Mouse (Mus musculus) intestine, embryonic 14.5 days (tissue): Measurements from ENCODE around the gene Rasa4. TPM values are rescaled to one million over a fixed set of nuclear protein-coding genes. Genes with fewer than 3 reads are reported as not detected.
"Not testable (repeated sequence)": the region's sequence is repeated elsewhere in the genome, so short reads cannot be mapped to it uniquely, and the experiment has no call there.

ENCODE experiments used
- ATAC-seq: fragments of 200-750 bp; cut with Nextera tagmentation; replicated peaks from 2 replicates; pipeline ENCODE4 v1.8.0; 2017; ENCODE audit warnings: low read depth, moderate number of reproducible peaks, moderate TSS enrichment, moderate library complexity; ENCODE audit not compliant: low FRiP score, low TSS enrichment
- DNase-seq: peaks from one replicate; pipeline ENCODE4 v3.0.0-alpha.2; 2018; ENCODE audit warnings: low spot score
- H3K27ac ChIP-seq: fragments of 300-500 bp; sonication (generic); 2 replicates; pipeline ENCODE4 v1.5.1; 2014; ENCODE audit warnings: low read depth, mild to moderate bottlenecking, control low read depth
- H3K27me3 ChIP-seq: fragments of 300-500 bp; sonication (generic); replicated peaks from 2 replicates; pipeline ENCODE4 v1.6.1; 2014; ENCODE audit warnings: low read length, control low read depth; ENCODE audit not compliant: control insufficient read depth, insufficient read depth
- H3K36me3 ChIP-seq: fragments of 300-500 bp; sonication (generic); 2 replicates; pipeline ENCODE4 v1.6.1; 2014; ENCODE audit warnings: low read length, control low read depth; ENCODE audit not compliant: control insufficient read depth, insufficient read depth
- H3K4me1 ChIP-seq: fragments of 300-500 bp; sonication (generic); replicated peaks from 2 replicates; pipeline ENCODE4 v1.6.1; 2014; ENCODE audit warnings: low read length, control low read depth, mixed read lengths; ENCODE audit not compliant: control insufficient read depth, insufficient read depth
- H3K4me2 ChIP-seq: fragments of 300-500 bp; sonication (generic); 2 replicates; pipeline ENCODE4 v1.6.1; 2014; ENCODE audit warnings: low read length
- H3K4me3 ChIP-seq: fragments of 300-500 bp; sonication (generic); 2 replicates; pipeline ENCODE4 v1.5.1; 2014; ENCODE audit warnings: low read depth, low read length, control low read depth, mixed read lengths
- H3K9ac ChIP-seq: fragments of 300-500 bp; sonication (generic); 2 replicates; pipeline ENCODE4 v1.6.1; 2014; ENCODE audit warnings: mild to moderate bottlenecking, low read length
- H3K9me3 ChIP-seq: fragments of 300-500 bp; sonication (generic); 2 replicates; pipeline ENCODE4 v1.6.1; 2016; ENCODE audit warnings: low read length, control low read depth; ENCODE audit not compliant: control insufficient read depth
- WGBS: fragments of 180-500 bp; shearing (Covaris S2); extraction: QIAGEN DNeasy Blood & Tissue Kit; methylation state at CpG from one replicate; pipeline ENCODE4 v1.1.7; 2014; 5-methylcytosine and 5-hydroxymethylcytosine counted together
- polyA plus RNA-seq: library from polyadenylated mRNA; unstranded; fragments of >200 nt; fragmentation: Nextera tagmentation; extraction: Ambion mirVana; gene quantifications from 2 replicates; pipeline ENCODE4 v1.2.1, GENCODE M21; 2014

Gene Rasa4
- polyA plus RNA-seq, 1 experiment from 2014 or later, result 22.6 TPM

GRCm38 (mm10) chr5:136113546-136113945 lies 29.8 kb downstream of the Rasa4 start:
- not testable (repeated sequence) for H3K27me3 ChIP-seq, DNase-seq, H3K27ac ChIP-seq, H3K4me2 ChIP-seq, H3K4me3 ChIP-seq, ATAC-seq, H3K9ac ChIP-seq, H3K9me3 ChIP-seq, H3K36me3 ChIP-seq
- peaks cover 15% of the 10 kb centered on the region for H3K4me1 ChIP-seq
- WGBS, result 50% methylated on average over 4 of the region's 4 CpGs

DNA sequence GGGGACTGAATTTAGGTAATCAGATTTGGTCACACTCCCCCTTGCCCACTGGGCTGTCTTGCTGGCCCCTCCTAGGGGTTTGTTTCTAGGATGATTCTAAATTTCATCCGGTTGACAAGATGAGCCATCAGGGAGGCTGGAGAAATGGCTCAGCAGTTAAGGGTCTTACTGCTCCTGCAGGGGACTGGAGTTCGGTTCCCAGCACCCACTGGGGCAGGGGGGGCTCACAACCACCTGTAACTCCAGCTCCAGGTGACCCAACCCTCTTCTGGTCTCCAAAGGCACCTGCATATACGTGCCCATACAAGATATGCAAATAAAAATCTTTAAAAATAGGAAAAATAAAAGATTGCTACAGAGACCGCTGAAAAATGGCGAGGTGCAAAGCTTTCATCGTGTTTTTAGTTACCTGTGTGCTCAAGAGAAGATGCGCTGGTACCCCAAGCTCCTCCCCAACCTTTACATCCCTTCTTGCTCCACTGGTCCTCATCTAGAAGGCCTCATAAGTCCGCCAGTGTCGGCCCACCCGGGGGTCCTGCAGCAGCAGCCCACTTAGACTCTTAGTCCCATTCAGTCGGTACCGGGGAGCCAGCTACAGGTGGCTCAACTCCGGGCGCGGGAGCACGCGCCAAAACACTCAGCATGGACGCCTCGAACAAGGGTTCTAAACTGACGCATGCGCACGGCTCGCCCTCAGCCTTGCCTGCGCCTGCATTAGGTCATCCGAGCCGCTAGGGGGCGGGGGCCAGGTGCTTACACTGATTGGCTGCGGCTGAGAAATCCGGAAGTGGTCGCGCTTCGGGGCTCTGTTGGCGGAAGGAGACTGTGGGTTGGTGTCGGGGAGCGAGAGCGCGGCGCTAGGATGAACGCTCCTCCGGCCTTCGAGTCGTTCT lies 32.4 kb downstream of the Rasa4 start, which contains the start of gene Polr2j:
Gene Polr2j, plus strand, starts transcription at position 741 of the 893 bp plus-strand sequence.
- Histone ChIP-seq H3K27ac (0 out of 2 replicates have a peak within 1 kb of the TSS, but pooled peaks have one; percentile 36), H3K9me3 (no peaks in the 10 kb centered on the region), H3K27me3 (no peaks in the 10 kb centered on the region), H3K9ac (peak within 1 kb of the TSS; percentile 80), H3K36me3 (peaks cover 18% of the 10 kb centered on the region), H3K4me2 (peak within 1 kb of the TSS; percentile 97), H3K4me3 (peak within 1 kb of the TSS; percentile 98), H3K4me1 (peaks cover 15% of the 10 kb centered on the region)
- peak; percentile 99 for DNase-seq
- ATAC-seq, result peak; percentile 91
- WGBS, result 2% methylated on average over 42 of the region's 42 CpGs

DNA sequence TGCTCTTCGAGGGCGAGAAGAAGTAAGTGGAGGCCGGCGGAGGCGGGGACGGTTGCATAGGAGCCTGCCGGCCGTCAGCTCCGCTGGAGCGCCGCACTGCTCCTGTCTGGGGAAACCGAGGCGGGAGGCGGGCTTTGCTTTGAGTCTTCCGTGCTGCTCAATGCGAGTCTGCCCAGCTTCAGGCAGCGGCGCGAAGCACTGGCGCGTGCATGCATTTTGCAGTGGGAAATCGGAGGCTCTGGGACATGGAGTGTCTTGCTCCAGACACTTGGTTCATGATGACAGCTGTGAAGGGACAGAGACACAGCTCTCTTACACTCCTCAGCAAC lies 33.0 kb downstream of the Rasa4 start:
- WGBS, result under 1% methylated on average over 22 of the region's 22 CpGs
- peak overlapping the region; percentile 80 for H3K9ac ChIP-seq

DNA sequence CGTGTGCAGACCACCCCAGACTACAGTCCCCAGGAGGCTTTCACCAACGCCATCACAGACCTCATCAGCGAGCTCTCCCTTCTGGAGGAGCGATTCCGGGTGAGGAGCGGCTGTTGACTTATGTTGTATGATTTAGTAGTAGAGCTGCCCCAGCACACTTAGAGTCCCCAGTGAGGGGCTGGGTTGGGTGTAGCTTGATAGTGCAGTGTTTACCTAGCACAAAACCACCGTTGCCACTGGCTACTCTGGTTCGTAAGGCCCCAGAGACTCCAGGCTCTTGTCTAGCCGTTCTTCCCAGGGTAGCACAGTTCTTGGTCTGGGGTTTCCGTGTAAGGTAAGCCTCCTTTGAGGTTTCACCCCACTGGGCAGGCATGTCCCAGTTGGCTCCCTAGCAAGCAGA lies 38.4 kb downstream of the Rasa4 start:
- Histone ChIP-seq H3K4me2 (no peak overlapping the region), H3K4me3 (no peak overlapping the region), H3K27me3 (no peaks in the 10 kb centered on the region), H3K36me3 (peaks cover 66% of the 10 kb centered on the region), H3K9me3 (no peaks in the 10 kb centered on the region), H3K27ac (no peak overlapping the region), H3K9ac (no peak overlapping the region), H3K4me1 (peaks cover 7% of the 10 kb centered on the region)
- DNase-seq (no peak), ATAC-seq (no peak)
- WGBS, result 80% methylated on average over 10 of the region's 10 CpGs

More for the DNA sequence above, 33.0 kb downstream of the Rasa4 start:
- Histone ChIP-seq H3K4me1 (peaks cover 15% of the 10 kb centered on the region), H3K4me3 (peak overlapping the region; percentile 98), H3K36me3 (peaks cover 22% of the 10 kb centered on the region), H3K9me3 (no peaks in the 10 kb centered on the region), H3K27ac (0 out of 2 replicates have a peak overlapping the region, but pooled peaks have one; percentile 36), H3K27me3 (no peaks in the 10 kb centered on the region), H3K4me2 (peak overlapping the region; percentile 97)
- ATAC-seq, result peak; percentile 63
- no peak for DNase-seq

DNA sequence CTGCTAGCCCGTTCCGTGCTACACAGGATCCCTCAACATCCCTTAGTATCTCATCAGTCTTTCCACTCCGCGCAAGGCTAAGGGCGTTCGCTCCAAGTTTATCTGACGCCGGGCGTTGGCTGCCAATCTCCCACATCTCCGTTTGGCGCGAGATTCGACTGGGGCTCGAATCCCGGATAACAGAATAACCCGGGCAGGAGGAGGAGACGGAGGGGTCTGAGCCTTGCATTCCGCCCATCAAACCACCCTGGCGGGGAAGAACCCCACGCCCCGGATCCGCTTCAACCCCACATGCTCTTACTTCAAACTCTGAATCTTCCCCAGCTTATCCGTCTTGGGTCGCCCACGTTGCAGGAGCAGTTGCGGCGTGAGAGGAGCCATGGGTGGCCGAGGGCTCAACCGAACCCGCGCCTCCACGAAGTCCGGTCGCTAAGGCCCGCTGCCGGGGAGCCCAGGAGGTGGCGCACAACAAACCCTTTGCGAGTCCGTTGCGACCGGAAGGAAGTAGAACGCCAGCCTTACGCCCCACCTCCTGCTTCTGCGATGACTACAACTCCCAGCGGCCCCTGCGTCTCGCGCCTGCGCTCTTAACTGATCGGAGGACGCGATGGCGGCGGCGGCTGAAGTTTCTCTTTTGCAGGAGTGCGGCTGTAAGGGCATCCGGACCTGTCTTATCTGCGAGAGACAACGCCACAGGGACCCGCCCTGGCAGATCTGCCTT lies 52.0 kb downstream of the Rasa4 start, which contains the start of the genes Lrwd1 and Alkbh4:
Gene Lrwd1, minus strand, starts transcription at position 504 of the 721 bp plus-strand sequence.
Gene Alkbh4, plus strand, starts transcription at position 576 of the 721 bp plus-strand sequence.
- Histone ChIP-seq H3K9ac (peak within 1 kb of the TSS; percentile 78), H3K4me2 (peak within 1 kb of the TSS; percentile 69), H3K27me3 (no peaks in the 10 kb centered on the region), H3K4me1 (peaks cover 14% of the 10 kb centered on the region; the same call in 1 of the 2 replicates), H3K9me3 (no peaks in the 10 kb centered on the region), H3K27ac (peak within 1 kb of the TSS; percentile 44; the same call in 1 of the 2 replicates), H3K4me3 (peak within 1 kb of the TSS; percentile 93), H3K36me3 (peaks cover 44% of the 10 kb centered on the region)
- DNase-seq (peak; percentile 95), ATAC-seq (peak; percentile 86)
- under 1% methylated on average over 59 of the region's 60 CpGs for WGBS

GRCm38 (mm10) chr5:136136292-136136990 lies 52.7 kb downstream of the Rasa4 start:
- Histone ChIP-seq H3K27me3 (no peaks in the 10 kb centered on the region), H3K4me2 (peak overlapping the region; percentile 69), H3K9ac (peak overlapping the region; percentile 78), H3K27ac (peak overlapping the region; percentile 43; the same call in 1 of the 2 replicates), H3K9me3 (no peaks in the 10 kb centered on the region), H3K4me1 (peaks cover 14% of the 10 kb centered on the region; the same call in 1 of the 2 replicates), H3K36me3 (peaks cover 49% of the 10 kb centered on the region), H3K4me3 (peak overlapping the region; percentile 93)
- ATAC-seq (peak; percentile 28; the same call in 1 of the 2 replicates), DNase-seq (no peak)
- WGBS, result 7% methylated on average over 20 of the region's 20 CpGs

- no peak overlapping the region for H3K4me3 ChIP-seq
- 75% methylated on average over 13 of the region's 13 CpGs for WGBS
- no peak overlapping the region for H3K9ac ChIP-seq
- H3K4me1 ChIP-seq, result peaks cover 14% of the 10 kb centered on the region; the same call in 1 of the 2 replicates
- no peaks in the 10 kb centered on the region for H3K9me3 ChIP-seq
- DNase-seq (peak; percentile 58), ATAC-seq (no peak)
- peaks cover 54% of the 10 kb centered on the region for H3K36me3 ChIP-seq
- H3K27ac ChIP-seq, result no peak overlapping the region
- H3K27me3 ChIP-seq, result no peaks in the 10 kb centered on the region
- no peak overlapping the region for H3K4me2 ChIP-seq
Observed at GRCm38 (mm10) chr5:136137658-136138274, 54.0 kb downstream of the Rasa4 start.
